Mouse (Mus musculus) heart, postnatal 0 days (tissue): ENCODE data around the gene Lcorl.

Source experiments
- CTCF ChIP-seq: IDR thresholded peaks from 2 replicates; pipeline ENCODE4 v1.5.1; 2016; ENCODE audit warnings: antibody characterized with exemption, control low read depth, low read depth
- EP300 ChIP-seq: IDR thresholded peaks from 2 replicates; pipeline ENCODE4 v1.6.1; 2016; ENCODE audit warnings: antibody characterized with exemption, low read depth

DNA sequence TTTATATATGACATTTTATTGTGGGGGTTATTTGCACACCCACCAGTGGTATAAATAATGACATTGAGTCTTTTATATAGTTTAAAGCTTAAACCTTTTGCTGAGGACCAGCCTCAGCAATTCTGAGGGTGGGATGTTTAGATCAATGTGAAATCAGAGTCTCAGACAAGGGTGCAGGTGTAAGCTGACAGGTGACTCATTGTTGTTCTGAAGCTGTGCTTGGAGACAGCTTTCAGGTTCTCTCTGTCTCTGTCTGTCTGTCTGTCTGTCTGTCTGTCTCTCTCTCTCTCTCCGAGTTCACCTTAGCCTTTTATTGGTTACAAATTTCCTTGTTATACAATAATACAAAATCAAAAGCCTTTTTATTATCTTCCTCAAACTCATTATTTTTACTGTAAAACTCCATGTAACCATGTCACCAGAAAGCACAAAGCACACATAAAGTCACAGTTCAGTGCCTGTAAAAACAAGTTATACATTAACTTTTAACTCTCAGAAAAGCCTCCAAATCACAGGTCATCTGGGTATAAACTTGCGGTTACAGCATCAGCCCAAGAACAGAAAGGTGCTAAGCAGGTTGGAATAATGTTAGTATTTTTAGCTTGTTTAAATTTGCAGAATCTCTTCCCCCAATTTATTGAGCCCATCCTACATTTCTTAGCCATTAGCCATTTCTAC lies 206.2 kb downstream of the Lcorl start:
- TF ChIP-seq CTCF (no peak), EP300 (no peak)
